Mouse (Mus musculus): ENCODE results near the gene Zfp423. TPM values are rescaled to one million over a fixed set of nuclear protein-coding genes. Genes with fewer than 3 reads are reported as not detected.

Zfp423 gene
- polyA plus RNA-seq, 1 experiment: not detected

DNA sequence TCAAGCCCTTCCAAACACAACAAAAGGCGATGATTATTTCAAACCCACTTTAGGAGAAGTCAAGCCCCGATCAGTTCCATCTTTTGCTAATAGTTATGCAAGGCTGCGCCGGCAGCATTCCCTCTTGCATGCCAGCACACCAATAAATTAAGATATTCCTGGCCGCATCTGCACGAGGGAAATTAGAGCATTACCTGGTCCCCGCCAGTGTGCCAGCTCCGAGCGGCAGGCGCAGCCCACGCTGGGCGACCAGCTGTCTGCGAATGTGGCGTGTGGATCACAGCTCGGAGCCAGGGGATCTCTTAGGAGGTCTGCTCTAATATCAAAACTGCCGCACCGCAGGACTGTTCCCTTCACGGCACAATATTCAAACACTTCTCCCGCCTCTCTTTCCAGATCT is 217.4 kb downstream of the Zfp423 start:
- TF ChIP-seq GATA1 (IDR thresholded peaks at IDR 0.05; ENCODE audit: low read length) (no peak), TAL1 (IDR thresholded peaks at IDR 0.05; ENCODE audit: low read length) (no peak)
- no peak overlapping the region for H3K4me3 ChIP-seq (replicated peaks)
- no peaks in the 10 kb centered on the region for H3K36me3 ChIP-seq (ENCODE audit: control insufficient read depth)
- H3K27me3 ChIP-seq (ENCODE audit: control insufficient read depth): no peaks in the 10 kb centered on the region
- H3K9me3 ChIP-seq (ENCODE audit: control insufficient read depth, low read length): no peaks in the 10 kb centered on the region
- H3K4me1 ChIP-seq (ENCODE audit: control insufficient read depth): no peaks in the 10 kb centered on the region

DNA sequence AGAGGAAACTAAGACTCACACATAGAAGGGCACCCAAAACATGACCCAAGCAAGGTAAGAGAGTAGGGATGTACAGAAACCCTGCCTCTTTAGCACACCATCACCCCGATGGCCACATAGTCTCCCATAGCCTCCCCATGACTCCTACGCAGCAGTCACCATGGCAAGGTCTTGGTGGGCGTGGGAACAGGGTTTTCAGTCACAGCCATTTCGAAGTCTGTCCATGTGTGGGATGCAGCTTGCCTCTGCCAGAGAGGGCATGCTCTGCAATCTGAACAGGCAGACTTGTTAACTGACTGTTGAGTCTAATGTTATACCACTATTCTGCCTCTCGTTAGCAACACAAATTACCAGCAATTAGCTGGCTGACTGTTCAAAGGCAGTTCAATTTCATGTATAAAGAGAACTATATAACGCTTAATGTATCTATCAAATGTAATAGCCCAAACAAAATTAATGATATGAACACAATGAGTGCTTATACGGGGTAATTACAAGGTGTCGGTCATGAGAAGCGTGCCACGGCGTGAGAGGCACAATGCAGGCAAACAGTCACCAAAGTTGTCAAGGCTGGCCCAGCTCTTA is 218.4 kb downstream of the Zfp423 start:
- Histone ChIP-seq H3K4me3 (replicated peaks) (no peak overlapping the region), H3K4me1 (ENCODE audit: control insufficient read depth) (no peaks in the 10 kb centered on the region), H3K27me3 (ENCODE audit: control insufficient read depth) (no peaks in the 10 kb centered on the region), H3K36me3 (ENCODE audit: control insufficient read depth) (no peaks in the 10 kb centered on the region), H3K9me3 (ENCODE audit: control insufficient read depth, low read length) (no peaks in the 10 kb centered on the region)
- no peak for TF ChIP-seq TAL1 (IDR thresholded peaks at IDR 0.05; ENCODE audit: low read length)
- TF ChIP-seq GATA1 (IDR thresholded peaks at IDR 0.05; ENCODE audit: low read length): no peak

GRCm38 (mm10) chr8:87737900-87738299 is 221.5 kb downstream of the Zfp423 start:
- Histone ChIP-seq H3K36me3 (ENCODE audit: control insufficient read depth) (no peaks in the 10 kb centered on the region), H3K4me3 (replicated peaks) (no peak overlapping the region), H3K4me1 (ENCODE audit: control insufficient read depth) (no peaks in the 10 kb centered on the region), H3K9me3 (ENCODE audit: control insufficient read depth, low read length) (no peaks in the 10 kb centered on the region), H3K27me3 (ENCODE audit: control insufficient read depth) (no peaks in the 10 kb centered on the region)
- TF ChIP-seq TAL1 (IDR thresholded peaks at IDR 0.05; ENCODE audit: low read length) (no peak), GATA1 (IDR thresholded peaks at IDR 0.05; ENCODE audit: low read length) (no peak)

DNA sequence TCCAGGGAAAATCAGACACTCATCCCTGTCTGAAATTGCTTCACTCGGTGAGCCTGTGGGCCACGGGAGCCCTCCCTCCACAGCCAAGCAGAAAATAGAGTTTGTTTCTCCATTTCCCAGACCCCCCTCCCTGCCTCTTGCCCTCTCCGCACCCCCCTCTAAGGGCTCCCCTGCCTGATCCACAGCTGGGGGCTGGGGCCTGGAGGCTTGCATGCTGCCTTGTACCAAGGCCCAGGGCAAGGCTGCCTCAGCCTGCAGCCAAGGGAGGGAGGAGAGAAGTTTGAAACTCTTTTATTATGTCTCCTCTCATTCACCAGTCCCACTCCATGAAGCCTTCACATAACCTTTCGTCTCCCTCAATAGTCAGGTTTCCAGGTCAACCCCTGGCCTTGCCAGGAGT is 224.5 kb downstream of the Zfp423 start:
- no peaks in the 10 kb centered on the region for H3K9me3 ChIP-seq (ENCODE audit: control insufficient read depth, low read length)
- H3K27me3 ChIP-seq (ENCODE audit: control insufficient read depth): no peaks in the 10 kb centered on the region
- TF ChIP-seq TAL1 (IDR thresholded peaks at IDR 0.05; ENCODE audit: low read length) (no peak), GATA1 (IDR thresholded peaks at IDR 0.05; ENCODE audit: low read length) (no peak)
- H3K4me1 ChIP-seq (ENCODE audit: control insufficient read depth): no peaks in the 10 kb centered on the region
- H3K36me3 ChIP-seq (ENCODE audit: control insufficient read depth): no peaks in the 10 kb centered on the region
- no peak overlapping the region for H3K4me3 ChIP-seq (replicated peaks)

DNA sequence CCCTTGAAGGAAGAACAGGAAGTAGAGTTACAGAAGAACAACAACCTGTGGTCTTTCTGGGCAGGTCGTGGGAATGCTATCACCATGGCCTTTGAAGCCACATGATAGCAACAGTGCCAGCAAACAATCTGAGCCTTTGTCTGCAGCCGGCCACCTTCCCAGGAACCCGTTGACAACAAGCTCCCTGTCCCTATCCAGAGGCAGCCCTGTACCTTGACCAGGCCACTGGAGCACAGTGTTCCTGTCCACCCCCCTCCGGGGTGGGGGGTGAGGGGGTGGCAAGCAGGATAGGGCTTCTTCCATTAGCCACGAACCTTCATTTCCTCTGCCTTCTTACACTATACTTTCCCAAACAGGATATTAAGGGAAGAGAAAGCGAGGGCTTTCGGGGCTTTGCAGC is 224.9 kb downstream of the Zfp423 start:
- H3K4me3 ChIP-seq (replicated peaks): no peak overlapping the region
- no peaks in the 10 kb centered on the region for H3K36me3 ChIP-seq (ENCODE audit: control insufficient read depth)
- H3K9me3 ChIP-seq (ENCODE audit: control insufficient read depth, low read length): no peaks in the 10 kb centered on the region
- no peaks in the 10 kb centered on the region for H3K27me3 ChIP-seq (ENCODE audit: control insufficient read depth)
- H3K4me1 ChIP-seq (ENCODE audit: control insufficient read depth): no peaks in the 10 kb centered on the region
- no peak for TF ChIP-seq GATA1 (IDR thresholded peaks at IDR 0.05; ENCODE audit: low read length)
- no peak for TF ChIP-seq TAL1 (IDR thresholded peaks at IDR 0.05; ENCODE audit: low read length)

- no peak for TF ChIP-seq TAL1 (IDR thresholded peaks at IDR 0.05; ENCODE audit: low read length)
- no peak for TF ChIP-seq GATA1 (IDR thresholded peaks at IDR 0.05; ENCODE audit: low read length)
- Histone ChIP-seq H3K4me3 (replicated peaks) (no peak overlapping the region), H3K4me1 (ENCODE audit: control insufficient read depth) (no peaks in the 10 kb centered on the region), H3K36me3 (ENCODE audit: control insufficient read depth) (no peaks in the 10 kb centered on the region), H3K27me3 (ENCODE audit: control insufficient read depth) (no peaks in the 10 kb centered on the region), H3K9me3 (ENCODE audit: control insufficient read depth, low read length) (no peaks in the 10 kb centered on the region)
Observed at GRCm38 (mm10) chr8:87731062-87731461, 228.3 kb downstream of the Zfp423 start.

GRCm38 (mm10) chr8:87723015-87723414 is 236.4 kb downstream of the Zfp423 start:
- Histone ChIP-seq H3K4me3 (replicated peaks) (no peak overlapping the region), H3K36me3 (ENCODE audit: control insufficient read depth) (no peaks in the 10 kb centered on the region), H3K27me3 (ENCODE audit: control insufficient read depth) (no peaks in the 10 kb centered on the region), H3K9me3 (ENCODE audit: control insufficient read depth, low read length) (no peaks in the 10 kb centered on the region), H3K4me1 (ENCODE audit: control insufficient read depth) (no peaks in the 10 kb centered on the region)
- TF ChIP-seq TAL1 (IDR thresholded peaks at IDR 0.05; ENCODE audit: low read length) (no peak), GATA1 (IDR thresholded peaks at IDR 0.05; ENCODE audit: low read length) (no peak)

DNA sequence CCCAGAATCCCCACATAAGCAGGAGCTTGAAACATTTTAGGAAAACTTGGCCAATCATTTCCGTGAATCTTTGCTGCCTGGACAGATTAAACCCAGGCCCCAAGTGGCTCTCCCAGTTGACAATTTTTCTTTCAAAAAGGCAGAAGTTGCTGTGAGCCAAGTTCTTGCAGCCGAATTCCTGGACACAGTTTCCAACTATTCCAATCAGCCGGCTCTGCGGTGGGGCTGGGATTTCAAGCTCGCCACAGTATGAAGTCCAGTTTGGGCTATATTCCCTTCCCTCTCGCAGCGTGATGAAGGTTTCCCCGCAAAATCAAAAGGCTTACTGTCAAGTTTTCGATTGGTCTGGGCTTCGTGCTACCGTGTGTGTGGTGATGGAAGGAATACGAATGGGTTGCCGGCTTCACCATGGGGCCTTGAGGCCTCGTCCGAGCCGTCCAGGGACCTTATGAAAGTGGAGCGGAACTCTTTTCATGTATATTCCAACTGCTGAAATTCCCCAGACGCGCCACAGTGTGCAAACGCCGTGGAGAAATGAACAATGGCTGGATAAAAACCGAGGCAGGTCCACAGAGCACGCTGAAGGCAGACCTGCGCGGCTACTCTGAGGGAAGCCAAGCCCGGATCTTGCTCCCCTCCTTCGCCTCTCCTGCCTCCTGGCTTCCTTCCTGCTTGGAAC is 240.1 kb downstream of the Zfp423 start:
- no peaks in the 10 kb centered on the region for H3K9me3 ChIP-seq (ENCODE audit: control insufficient read depth, low read length)
- H3K36me3 ChIP-seq (ENCODE audit: control insufficient read depth): no peaks in the 10 kb centered on the region
- TF ChIP-seq TAL1 (IDR thresholded peaks at IDR 0.05; ENCODE audit: low read length) (no peak), GATA1 (IDR thresholded peaks at IDR 0.05; ENCODE audit: low read length) (no peak)
- no peaks in the 10 kb centered on the region for H3K27me3 ChIP-seq (ENCODE audit: control insufficient read depth)
- no peaks in the 10 kb centered on the region for H3K4me1 ChIP-seq (ENCODE audit: control insufficient read depth)
- no peak overlapping the region for H3K4me3 ChIP-seq (replicated peaks)

GRCm38 (mm10) chr8:87717445-87717844 is 241.9 kb downstream of the Zfp423 start:
- Histone ChIP-seq H3K9me3 (ENCODE audit: control insufficient read depth, low read length) (no peaks in the 10 kb centered on the region), H3K4me3 (replicated peaks) (no peak overlapping the region), H3K27me3 (ENCODE audit: control insufficient read depth) (no peaks in the 10 kb centered on the region), H3K4me1 (ENCODE audit: control insufficient read depth) (no peaks in the 10 kb centered on the region), H3K36me3 (ENCODE audit: control insufficient read depth) (no peaks in the 10 kb centered on the region)
- TF ChIP-seq TAL1 (IDR thresholded peaks at IDR 0.05; ENCODE audit: low read length) (no peak), GATA1 (IDR thresholded peaks at IDR 0.05; ENCODE audit: low read length) (no peak)
